Mouse (Mus musculus): Measurements from ENCODE around the gene Spc24.

DNA sequence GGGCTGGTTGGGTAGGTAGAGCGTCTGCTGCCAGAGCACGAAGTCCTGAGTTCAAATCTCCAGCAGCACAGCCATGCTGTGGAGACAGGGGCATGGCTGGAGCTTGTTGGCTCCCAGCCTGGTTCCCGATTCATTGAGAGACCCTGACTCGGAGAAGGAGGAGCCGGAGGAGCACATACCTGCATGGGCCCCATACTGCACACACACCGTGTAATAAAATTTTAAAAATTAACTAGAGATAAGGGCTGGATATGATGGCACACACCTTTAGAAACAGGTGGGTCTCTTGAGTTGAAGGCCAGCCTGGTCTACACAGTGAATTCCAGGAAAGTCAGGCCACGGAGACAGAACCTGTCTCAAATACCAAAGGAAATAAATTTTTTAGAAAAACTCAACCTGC lies 26.1 kb downstream of the Spc24 start:
- TF ChIP-seq CTCF (IDR thresholded peaks at IDR 0.05; ENCODE audit: control insufficient read depth, insufficient read depth, low read length) (no peak), POLR2A (IDR thresholded peaks at IDR 0.05; ENCODE audit: borderline replicate concordance, control insufficient read depth, low read depth, low read length) (no peak)

All from bone marrow, adult 2 months (tissue).